Mouse (Mus musculus): ENCODE results near the gene Sugp1.

- TF ChIP-seq POLR2A (IDR thresholded peaks at IDR 0.05; ENCODE audit: insufficient read depth, low read depth, low read length) (no peak), CTCF (IDR thresholded peaks at IDR 0.05) (no peak)
Observed at GRCm38 (mm10) chr8:70043996-70044395, 1.4 kb downstream of the Sugp1 start.

Data from heart, adult 2 months (tissue).